Mouse (Mus musculus) neural tube, embryonic 15.5 days (tissue): ENCODE measurements at regions not wholly inside any gene's neighbourhood (a gene's known extent, or its start where the extent isn't known, plus 50 kb on each side); places are given as distances from the start of the nearest gene placed in this dataset.

Source experiments
- ATAC-seq: fragments of 200-750 bp; cut with Nextera tagmentation; 2 replicates; pipeline ENCODE4 v1.8.0; 2017; ENCODE audit warnings: mild to moderate bottlenecking, moderate TSS enrichment, moderate library complexity; ENCODE audit not compliant: low FRiP score
- H3K27ac ChIP-seq: fragments of 300-500 bp; sonication (generic); replicated peaks from 2 replicates; pipeline ENCODE4 v1.5.1; 2015; ENCODE audit warnings: mild to moderate bottlenecking, inconsistent platforms
- H3K27me3 ChIP-seq: fragments of 300-500 bp; sonication (generic); replicated peaks from 2 replicates; pipeline ENCODE4 v1.6.1; 2015; ENCODE audit warnings: inconsistent platforms
- H3K36me3 ChIP-seq: fragments of 300-500 bp; sonication (generic); 2 replicates; pipeline ENCODE4 v1.6.1; 2015; ENCODE audit warnings: inconsistent platforms
- H3K4me1 ChIP-seq: fragments of 300-500 bp; sonication (generic); 2 replicates; pipeline ENCODE4 v1.6.1; 2015; ENCODE audit warnings: inconsistent platforms
- H3K4me2 ChIP-seq: fragments of 300-500 bp; sonication (generic); 2 replicates; pipeline ENCODE4 v1.6.1; 2015; ENCODE audit warnings: inconsistent platforms, mild to moderate bottlenecking, moderate library complexity
- H3K4me3 ChIP-seq: fragments of 300-500 bp; sonication (generic); replicated peaks from 2 replicates; pipeline ENCODE4 v1.5.1; 2015; ENCODE audit warnings: mild to moderate bottlenecking, inconsistent platforms
- H3K9ac ChIP-seq: fragments of 300-500 bp; sonication (generic); replicated peaks from 2 replicates; pipeline ENCODE4 v1.6.1; 2015; ENCODE audit warnings: mild to moderate bottlenecking, inconsistent platforms
- H3K9me3 ChIP-seq: fragments of 300-500 bp; sonication (generic); replicated peaks from 2 replicates; pipeline ENCODE4 v1.6.1; 2016; ENCODE audit warnings: inconsistent platforms
- WGBS: fragments of 180-500 bp; shearing (Covaris S2); methylation state at CpG from one replicate; pipeline ENCODE4 v1.1.7; 2015; ENCODE audit warnings: mixed read lengths; 5-methylcytosine and 5-hydroxymethylcytosine counted together

DNA sequence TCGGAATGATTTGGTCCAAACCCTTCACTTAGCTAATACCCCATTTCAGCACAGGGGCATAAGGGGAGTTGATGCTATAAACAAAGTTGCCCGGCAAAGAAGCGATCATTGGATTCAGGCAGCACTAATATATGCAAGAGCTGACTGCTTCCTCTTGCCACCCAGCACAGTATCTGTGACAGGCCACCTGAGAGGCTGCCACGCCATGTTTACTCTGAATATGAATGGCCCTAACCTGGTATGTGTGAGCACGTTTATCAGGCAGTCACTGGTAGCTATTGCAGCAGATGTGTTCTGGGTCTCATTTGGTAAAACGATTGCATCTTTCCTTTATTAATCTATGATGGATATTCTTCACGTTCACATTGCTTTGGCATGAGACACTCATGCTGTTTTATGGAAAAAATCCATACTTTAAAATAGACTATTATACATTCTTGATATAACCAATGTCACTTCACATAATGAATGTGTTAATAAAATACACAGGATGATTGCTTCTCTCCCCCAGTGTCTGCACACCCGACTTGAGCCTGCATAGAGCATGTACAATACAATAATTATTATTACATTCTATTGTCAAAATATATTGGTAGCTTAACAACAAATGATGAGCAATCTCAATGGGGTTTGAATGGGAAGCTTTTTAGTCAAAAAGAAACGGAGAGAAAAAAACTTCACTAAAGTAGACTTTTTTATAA is 375.2 kb downstream of the Adgrl2 start:
- ATAC-seq = peak; percentile 53; the same call in 1 of the 2 replicates
- Histone ChIP-seq H3K27me3 (no peaks in the 10 kb centered on the region), H3K9ac (no peak overlapping the region), H3K27ac (no peak overlapping the region), H3K9me3 (no peaks in the 10 kb centered on the region), H3K36me3 (no peaks in the 10 kb centered on the region), H3K4me2 (no peak overlapping the region), H3K4me3 (no peak overlapping the region), H3K4me1 (peaks cover 4% of the 10 kb centered on the region)
- 52% methylated on average over 9 of the region's 9 CpGs for WGBS

DNA sequence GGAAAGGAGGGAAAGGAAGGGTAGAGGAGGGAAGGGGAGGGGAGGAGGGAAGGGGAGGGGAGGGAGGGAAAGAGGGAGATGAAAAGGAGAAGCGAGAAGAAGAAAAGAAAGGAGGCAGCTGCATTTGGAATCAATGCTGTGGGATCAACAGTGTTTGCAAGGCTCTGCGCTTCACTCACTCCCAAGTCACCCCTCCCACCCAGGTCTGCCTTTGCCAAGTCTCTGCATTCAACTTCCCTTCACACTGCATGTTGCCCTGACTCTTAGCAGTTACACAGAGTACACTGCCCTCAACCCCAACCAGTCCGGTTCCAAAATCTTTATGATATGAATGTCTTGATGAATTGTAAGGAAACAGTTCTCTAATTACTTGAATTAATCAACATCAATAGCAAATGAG is 376.9 kb downstream of the Adgrl2 start:
- 68% methylated on average over 3 of the region's 3 CpGs for WGBS
- H3K4me3 ChIP-seq = no peak overlapping the region
- peaks cover 4% of the 10 kb centered on the region for H3K4me1 ChIP-seq
- ATAC-seq = no peak
- no peaks in the 10 kb centered on the region for H3K9me3 ChIP-seq
- H3K9ac ChIP-seq = no peak overlapping the region
- no peak overlapping the region for H3K27ac ChIP-seq
- H3K36me3 ChIP-seq = no peaks in the 10 kb centered on the region
- no peak overlapping the region for H3K4me2 ChIP-seq
- no peaks in the 10 kb centered on the region for H3K27me3 ChIP-seq

- no peaks in the 10 kb centered on the region for H3K36me3 ChIP-seq
- no peak for ATAC-seq
- H3K4me2 ChIP-seq = no peak overlapping the region
- no peaks in the 10 kb centered on the region for H3K4me1 ChIP-seq
- no peaks in the 10 kb centered on the region for H3K27me3 ChIP-seq
- WGBS = 83% methylated on average over 6 of the region's 6 CpGs
- H3K9me3 ChIP-seq = no peaks in the 10 kb centered on the region
- no peak overlapping the region for H3K27ac ChIP-seq
- H3K4me3 ChIP-seq = no peak overlapping the region
- H3K9ac ChIP-seq = no peak overlapping the region
Observed at GRCm38 (mm10) chr3:148603276-148603675, 387.1 kb downstream of the Adgrl2 start.

DNA sequence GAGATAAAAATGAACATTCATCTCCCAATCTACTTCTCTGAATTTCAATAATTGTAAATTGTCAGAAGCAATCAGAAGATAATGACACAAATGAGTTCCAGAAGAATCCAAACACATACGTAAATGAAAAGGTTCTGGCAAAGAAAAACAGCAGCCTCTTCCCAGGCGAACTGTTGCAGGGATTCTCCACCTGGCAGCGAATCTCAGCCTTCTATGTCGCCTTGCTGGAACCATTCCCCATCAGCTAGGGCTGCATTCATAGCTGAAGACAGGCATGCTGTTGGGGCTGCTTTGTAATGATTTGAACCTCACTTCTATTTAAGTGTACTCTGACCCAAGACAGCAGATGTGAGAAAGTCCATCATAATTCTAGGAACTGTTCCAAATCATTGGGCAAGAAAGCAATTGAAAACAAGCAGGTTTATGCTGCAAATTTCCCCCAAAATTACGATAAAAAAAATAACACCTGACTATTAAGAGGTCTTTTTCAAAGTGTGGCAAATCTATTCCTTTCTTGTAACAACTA is 387.6 kb downstream of the Adgrl2 start:
- ATAC-seq = no peak
- Histone ChIP-seq H3K4me2 (no peak overlapping the region), H3K9ac (no peak overlapping the region), H3K27me3 (no peaks in the 10 kb centered on the region), H3K4me1 (no peaks in the 10 kb centered on the region), H3K9me3 (no peaks in the 10 kb centered on the region), H3K36me3 (no peaks in the 10 kb centered on the region), H3K27ac (no peak overlapping the region), H3K4me3 (no peak overlapping the region)
- WGBS = 85% methylated on average over 5 of the region's 5 CpGs

DNA sequence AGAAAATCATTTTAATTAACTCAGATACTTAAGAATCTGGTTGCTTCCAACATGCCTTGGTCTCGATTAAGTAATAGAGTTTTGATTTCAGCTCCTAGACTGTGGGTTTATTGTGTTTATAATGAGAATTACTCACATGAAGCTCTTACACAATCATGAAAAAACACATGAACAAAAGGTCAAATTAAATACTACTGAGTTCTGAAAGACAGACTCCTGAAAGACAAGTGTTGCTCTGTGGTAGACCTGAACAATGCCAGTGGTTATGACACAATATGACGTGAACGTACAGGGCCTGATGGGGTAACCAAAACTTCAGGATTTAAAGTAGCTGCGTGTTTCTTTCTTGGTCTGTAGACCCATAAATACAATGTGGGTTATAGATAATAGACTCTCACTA is 394.8 kb downstream of the Adgrl2 start:
- ATAC-seq = no peak
- H3K4me1 ChIP-seq = no peaks in the 10 kb centered on the region
- H3K9me3 ChIP-seq = no peaks in the 10 kb centered on the region
- H3K27me3 ChIP-seq = no peaks in the 10 kb centered on the region
- H3K4me3 ChIP-seq = no peak overlapping the region
- no peak overlapping the region for H3K9ac ChIP-seq
- H3K27ac ChIP-seq = no peak overlapping the region
- 86% methylated on average over 4 of the region's 4 CpGs for WGBS
- H3K4me2 ChIP-seq = no peak overlapping the region
- no peaks in the 10 kb centered on the region for H3K36me3 ChIP-seq

DNA sequence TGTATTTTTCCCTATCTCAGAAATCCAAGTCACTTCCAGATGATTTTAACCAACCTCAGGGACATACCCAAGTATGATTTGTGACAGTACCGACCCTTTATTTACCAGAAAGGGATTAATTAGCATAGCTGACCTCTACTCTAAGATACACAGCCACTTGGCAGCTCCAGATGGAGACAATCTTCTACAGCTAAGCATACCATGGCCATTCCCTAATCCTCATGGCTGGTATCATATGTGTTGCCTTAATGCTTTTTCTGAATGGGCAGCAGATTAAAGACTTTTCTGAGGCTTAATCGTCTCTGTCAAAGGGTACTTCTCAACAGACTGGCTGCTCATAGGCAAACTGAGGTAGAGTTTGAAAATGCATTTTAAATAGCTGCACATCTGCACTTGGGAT is 400.8 kb downstream of the Adgrl2 start:
- Histone ChIP-seq H3K9ac (no peak overlapping the region), H3K4me3 (no peak overlapping the region), H3K4me1 (no peaks in the 10 kb centered on the region), H3K27me3 (no peaks in the 10 kb centered on the region), H3K36me3 (no peaks in the 10 kb centered on the region), H3K9me3 (no peaks in the 10 kb centered on the region), H3K4me2 (no peak overlapping the region), H3K27ac (no peak overlapping the region)
- WGBS = 87% methylated on average over 2 of the region's 2 CpGs
- no peak for ATAC-seq

GRCm38 (mm10) chr3:148575735-148576134 is 414.6 kb downstream of the Adgrl2 start:
- no peaks in the 10 kb centered on the region for H3K36me3 ChIP-seq
- ATAC-seq = no peak
- H3K4me3 ChIP-seq = no peak overlapping the region
- H3K9ac ChIP-seq = no peak overlapping the region
- no peaks in the 10 kb centered on the region for H3K4me1 ChIP-seq
- 92% methylated on average over 1 of the region's 1 CpGs for WGBS
- no peaks in the 10 kb centered on the region for H3K27me3 ChIP-seq
- no peaks in the 10 kb centered on the region for H3K9me3 ChIP-seq
- H3K27ac ChIP-seq = no peak overlapping the region
- H3K4me2 ChIP-seq = no peak overlapping the region

GRCm38 (mm10) chr3:148572493-148572892 is 417.9 kb downstream of the Adgrl2 start:
- Histone ChIP-seq H3K4me1 (no peaks in the 10 kb centered on the region), H3K27ac (no peak overlapping the region), H3K27me3 (no peaks in the 10 kb centered on the region), H3K9ac (no peak overlapping the region), H3K4me3 (no peak overlapping the region), H3K9me3 (no peaks in the 10 kb centered on the region), H3K4me2 (no peak overlapping the region), H3K36me3 (no peaks in the 10 kb centered on the region)
- ATAC-seq = no peak
- 93% methylated on average over 4 of the region's 4 CpGs for WGBS

DNA sequence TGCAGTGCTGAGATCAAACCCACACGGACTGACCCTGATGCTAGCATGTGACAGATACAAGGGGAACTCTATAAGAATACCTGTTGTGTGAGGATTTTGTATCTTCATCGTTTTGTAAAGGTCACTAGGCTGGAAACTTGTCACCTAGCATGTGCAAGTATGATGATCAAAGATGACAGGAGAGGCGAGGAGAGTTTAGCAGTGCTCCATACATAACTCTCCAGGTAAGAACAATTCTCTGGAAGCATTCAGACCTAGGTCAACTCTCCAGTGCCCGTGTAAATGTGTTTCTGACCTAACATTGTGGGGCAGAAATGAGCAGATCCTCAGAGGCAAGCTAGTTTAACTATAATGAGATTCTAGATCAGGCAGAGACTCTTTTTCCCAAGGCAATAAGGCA is 425.6 kb downstream of the Adgrl2 start:
- Histone ChIP-seq H3K9me3 (no peaks in the 10 kb centered on the region), H3K36me3 (no peaks in the 10 kb centered on the region), H3K4me2 (no peak overlapping the region), H3K9ac (no peak overlapping the region), H3K4me3 (no peak overlapping the region), H3K4me1 (no peaks in the 10 kb centered on the region), H3K27ac (no peak overlapping the region), H3K27me3 (no peaks in the 10 kb centered on the region)
- 87% methylated on average over 4 of the region's 4 CpGs for WGBS
- ATAC-seq = no peak

DNA sequence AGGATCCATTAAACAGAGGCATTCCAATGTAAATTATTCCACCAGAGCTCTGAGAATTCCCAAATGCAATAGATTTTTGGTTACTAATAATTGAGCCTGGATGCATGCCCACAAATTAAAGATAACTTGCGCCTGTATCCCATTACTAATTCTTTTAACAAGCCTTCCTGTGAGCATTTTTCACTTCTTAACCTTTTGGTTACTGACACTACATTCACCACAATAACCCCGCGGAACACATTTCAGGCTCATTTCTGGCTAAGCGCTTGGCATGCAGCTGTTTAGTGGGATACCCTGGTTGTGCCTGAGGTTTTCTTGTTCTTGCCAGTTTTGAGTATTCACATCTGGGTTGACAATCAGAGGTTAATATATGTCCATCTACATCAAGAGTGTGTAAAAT is 429.1 kb downstream of the Adgrl2 start:
- no peak for ATAC-seq
- H3K4me3 ChIP-seq = no peak overlapping the region
- 76% methylated on average over 4 of the region's 4 CpGs for WGBS
- no peaks in the 10 kb centered on the region for H3K27me3 ChIP-seq
- H3K27ac ChIP-seq = no peak overlapping the region
- H3K4me2 ChIP-seq = no peak overlapping the region
- no peaks in the 10 kb centered on the region for H3K36me3 ChIP-seq
- no peaks in the 10 kb centered on the region for H3K9me3 ChIP-seq
- H3K9ac ChIP-seq = no peak overlapping the region
- no peaks in the 10 kb centered on the region for H3K4me1 ChIP-seq

GRCm38 (mm10) chr3:148559752-148560460 is 430.4 kb downstream of the Adgrl2 start:
- 66% methylated on average over 13 of the region's 13 CpGs for WGBS
- H3K4me3 ChIP-seq = no peak overlapping the region
- H3K4me2 ChIP-seq = no peak overlapping the region

GRCm38 (mm10) chr3:148558592-148559157 is 431.7 kb downstream of the Adgrl2 start:
- ATAC-seq = no peak
- no peaks in the 10 kb centered on the region for H3K9me3 ChIP-seq
- H3K9ac ChIP-seq = no peak overlapping the region
- H3K4me1 ChIP-seq = no peaks in the 10 kb centered on the region
- no peak overlapping the region for H3K4me2 ChIP-seq
- H3K27ac ChIP-seq = no peak overlapping the region
- H3K36me3 ChIP-seq = no peaks in the 10 kb centered on the region
- no peak overlapping the region for H3K4me3 ChIP-seq
- 78% methylated on average over 5 of the region's 5 CpGs for WGBS
- H3K27me3 ChIP-seq = no peaks in the 10 kb centered on the region

More at GRCm38 (mm10) chr3:148559752-148560460, 430.4 kb downstream of the Adgrl2 start:
- Histone ChIP-seq H3K27me3 (no peaks in the 10 kb centered on the region), H3K36me3 (no peaks in the 10 kb centered on the region), H3K27ac (no peak overlapping the region), H3K9me3 (no peaks in the 10 kb centered on the region), H3K4me1 (no peaks in the 10 kb centered on the region), H3K9ac (no peak overlapping the region)
- no peak for ATAC-seq
